Mouse (Mus musculus): Measurements from ENCODE around the gene Fbxo30. TPM values are rescaled to one million over a fixed set of nuclear protein-coding genes. Genes with fewer than 3 reads are reported as not detected.
"Not testable (repeated sequence)": the region's sequence is repeated elsewhere in the genome, so short reads cannot be mapped to it uniquely, and the experiment has no call there.

Gene Fbxo30
- 15.1 and 16.4 TPM in 2 replicates for polyA plus RNA-seq (2014; fragmentation: Nextera tagmentation; extraction: Ambion mirVana)

DNA sequence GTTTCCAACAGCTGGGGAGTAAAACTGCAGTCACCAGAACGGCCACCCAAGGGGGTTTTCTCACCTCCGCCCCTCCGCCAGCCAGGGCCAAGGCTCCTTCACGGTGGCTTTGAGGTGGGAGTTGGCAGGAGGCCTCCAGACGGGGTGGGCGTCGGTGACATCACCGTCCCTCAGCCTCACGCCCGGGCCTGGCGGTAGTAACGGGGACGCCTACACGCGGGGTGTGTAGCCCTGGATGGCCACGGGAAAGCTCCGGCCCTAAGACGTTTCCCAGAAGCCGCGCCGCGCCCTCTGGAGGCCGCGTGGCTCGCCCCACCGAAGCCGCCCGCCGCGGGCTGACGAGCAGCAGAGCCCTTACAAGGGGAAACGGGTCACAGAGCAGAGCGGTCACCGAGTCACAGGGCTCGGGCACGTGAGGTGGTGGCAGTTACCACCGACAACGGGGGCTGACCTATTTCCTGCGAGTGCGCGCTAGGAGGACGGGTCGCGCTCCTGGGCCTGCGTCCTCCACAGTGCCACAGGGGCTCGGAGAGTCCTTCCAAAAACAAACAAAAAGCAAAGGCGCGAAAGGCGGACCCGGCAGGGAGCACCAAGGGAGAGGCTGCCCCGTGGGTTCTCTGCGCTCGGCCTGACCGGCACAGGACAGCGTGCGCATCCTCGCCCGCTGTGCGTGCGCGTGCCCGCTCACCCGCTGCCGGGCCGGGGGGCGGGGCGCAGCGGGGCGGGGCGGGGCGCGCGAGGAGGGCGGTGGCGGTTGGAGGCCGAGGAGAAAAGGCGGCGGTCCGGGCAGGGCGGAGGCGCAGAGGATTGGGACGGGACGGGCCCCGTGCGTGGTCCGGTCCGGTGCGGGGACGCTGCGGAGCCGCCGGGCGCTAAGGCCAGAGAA lies at the start of gene Fbxo30:
TSS of gene Fbxo30 (plus strand) at position 753 of the 886 bp plus-strand sequence.
- DNase-seq (ENCODE audit: low spot score): peak; percentile 90
- no peaks in the 10 kb centered on the region for H3K36me3 ChIP-seq (ENCODE audit: control insufficient read depth, insufficient read depth, low read length)
- ATAC-seq: peak; percentile 94
- peak within 1 kb of the TSS; percentile 91 for H3K9ac ChIP-seq (ENCODE audit: low read length)
- under 1% methylated on average over 65 of the region's 93 CpGs for WGBS
- peak within 1 kb of the TSS; percentile 94 for H3K4me3 ChIP-seq (ENCODE audit: low read depth, low read length)
- H3K27ac ChIP-seq (ENCODE audit: low read depth, low read length): peak within 1 kb of the TSS; percentile 91
- H3K9me3 ChIP-seq (replicated peaks; ENCODE audit: control insufficient read depth, low read length): no peaks in the 10 kb centered on the region
- H3K27me3 ChIP-seq (replicated peaks; ENCODE audit: control insufficient read depth, insufficient read depth, low read length): no peaks in the 10 kb centered on the region
- no peaks in the 10 kb centered on the region; the same call in 1 of the 2 replicates for H3K4me1 ChIP-seq (ENCODE audit: control insufficient read depth, insufficient read depth, low read length)
- H3K4me2 ChIP-seq (ENCODE audit: low read length): peak within 1 kb of the TSS; percentile 81

DNA sequence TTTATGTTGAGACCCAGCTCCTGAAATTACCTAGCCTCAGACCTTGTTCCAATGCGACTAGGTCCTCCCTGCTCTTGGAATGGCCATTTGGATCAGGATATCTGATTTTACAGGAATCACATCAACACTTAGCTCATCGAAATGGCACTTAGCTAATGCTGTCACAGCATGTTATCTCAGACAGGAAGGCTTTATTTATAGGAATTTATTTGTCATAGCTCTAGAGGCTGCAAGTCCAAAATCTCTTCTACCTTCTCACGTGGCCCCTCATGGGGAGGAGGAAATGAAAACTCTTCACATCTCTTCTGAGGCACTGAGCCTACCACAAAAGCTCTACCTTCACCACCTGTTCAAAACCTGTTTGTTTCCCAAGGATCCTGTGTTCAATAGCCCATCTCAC lies 47.9 kb upstream of the Fbxo30 start:
- H3K27ac ChIP-seq (ENCODE audit: low read depth, low read length): no peak overlapping the region
- 81% methylated on average over 3 of the region's 3 CpGs for WGBS
- no peak for ATAC-seq

DNA sequence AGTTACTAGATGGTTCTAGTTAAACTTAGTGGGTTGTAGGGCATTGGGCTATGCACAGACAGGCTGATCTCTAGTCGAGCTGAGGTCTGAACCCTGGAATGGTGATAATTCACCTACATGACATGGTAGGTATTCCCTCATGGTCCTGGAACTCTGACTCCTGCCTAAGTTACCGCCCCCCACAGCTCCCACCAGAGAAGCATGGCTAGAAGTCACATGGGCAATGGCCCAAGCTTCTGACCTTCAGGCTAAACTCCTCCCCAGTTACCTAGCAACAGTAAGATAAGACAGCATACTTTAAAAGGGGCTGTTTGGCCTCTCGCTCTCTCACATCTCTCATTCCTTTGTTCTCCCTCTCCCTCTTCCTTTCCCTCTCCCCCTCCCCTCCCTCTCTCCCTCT lies 38.1 kb upstream of the Fbxo30 start:
- H3K4me2 ChIP-seq (ENCODE audit: low read length); H3K9ac ChIP-seq (ENCODE audit: low read length); H3K27ac ChIP-seq (ENCODE audit: low read depth, low read length); ATAC-seq; H3K36me3 ChIP-seq (ENCODE audit: control insufficient read depth, insufficient read depth, low read length); H3K9me3 ChIP-seq (replicated peaks; ENCODE audit: control insufficient read depth, low read length); H3K27me3 ChIP-seq (replicated peaks; ENCODE audit: control insufficient read depth, insufficient read depth, low read length); H3K4me1 ChIP-seq (ENCODE audit: control insufficient read depth, insufficient read depth, low read length); H3K4me3 ChIP-seq (ENCODE audit: low read depth, low read length); DNase-seq (ENCODE audit: low spot score): not testable (repeated sequence)
- WGBS: 68% methylated on average over 3 of the region's 3 CpGs

More for the DNA sequence above, 47.9 kb upstream of the Fbxo30 start:
- no peak overlapping the region for H3K9ac ChIP-seq (ENCODE audit: low read length)
- no peak overlapping the region for H3K4me3 ChIP-seq (ENCODE audit: low read depth, low read length)
- no peaks in the 10 kb centered on the region for H3K36me3 ChIP-seq (ENCODE audit: control insufficient read depth, insufficient read depth, low read length)
- H3K4me2 ChIP-seq (ENCODE audit: low read length): no peak overlapping the region
- no peaks in the 10 kb centered on the region for H3K4me1 ChIP-seq (ENCODE audit: control insufficient read depth, insufficient read depth, low read length)
- DNase-seq (ENCODE audit: low spot score): no peak
- no peaks in the 10 kb centered on the region for H3K9me3 ChIP-seq (replicated peaks; ENCODE audit: control insufficient read depth, low read length)
- no peaks in the 10 kb centered on the region for H3K27me3 ChIP-seq (replicated peaks; ENCODE audit: control insufficient read depth, insufficient read depth, low read length)

DNA sequence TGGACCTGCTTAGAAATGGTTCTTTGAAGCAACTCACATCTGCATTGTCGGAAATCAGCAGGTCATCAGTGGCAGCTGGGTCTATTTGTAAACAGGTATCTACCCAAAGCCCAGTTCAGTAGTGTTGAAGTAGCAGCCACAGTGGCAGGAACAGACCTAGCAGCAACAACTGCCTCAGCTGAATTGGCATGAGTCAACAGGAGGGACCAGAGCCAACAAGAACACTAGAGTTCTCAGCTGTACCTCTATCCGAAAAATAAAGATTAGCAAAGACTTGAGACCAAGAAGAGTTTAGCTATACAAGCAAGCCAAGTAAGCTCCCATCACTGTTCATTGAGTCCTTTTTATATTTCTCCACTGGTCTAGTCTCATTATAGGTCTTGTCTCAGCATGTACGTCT lies 32.9 kb upstream of the Fbxo30 start:
- Histone ChIP-seq H3K36me3 (ENCODE audit: control insufficient read depth, insufficient read depth, low read length) (no peaks in the 10 kb centered on the region), H3K4me3 (ENCODE audit: low read depth, low read length) (no peak overlapping the region), H3K9ac (ENCODE audit: low read length) (no peak overlapping the region), H3K4me1 (ENCODE audit: control insufficient read depth, insufficient read depth, low read length) (peaks cover 7% of the 10 kb centered on the region; the same call in 1 of the 2 replicates), H3K27me3 (replicated peaks; ENCODE audit: control insufficient read depth, insufficient read depth, low read length) (no peaks in the 10 kb centered on the region), H3K4me2 (ENCODE audit: low read length) (no peak overlapping the region), H3K27ac (ENCODE audit: low read depth, low read length) (no peak overlapping the region), H3K9me3 (replicated peaks; ENCODE audit: control insufficient read depth, low read length) (no peaks in the 10 kb centered on the region)
- ATAC-seq (no peak), DNase-seq (ENCODE audit: low spot score) (no peak)
- WGBS: 86% methylated on average over 3 of the region's 3 CpGs

GRCm38 (mm10) chr10:11250247-11250997 lies 30.7 kb upstream of the Fbxo30 start:
- ATAC-seq: 0 out of 2 replicates have a peak, but pooled peaks have one; percentile 32
- no peaks in the 10 kb centered on the region for H3K36me3 ChIP-seq (ENCODE audit: control insufficient read depth, insufficient read depth, low read length)
- H3K4me3 ChIP-seq (ENCODE audit: low read depth, low read length): no peak overlapping the region
- DNase-seq (ENCODE audit: low spot score): peak; percentile 32
- H3K9ac ChIP-seq (ENCODE audit: low read length): no peak overlapping the region
- no peak overlapping the region for H3K4me2 ChIP-seq (ENCODE audit: low read length)
- 34% methylated on average over 2 of the region's 2 CpGs for WGBS
- H3K9me3 ChIP-seq (replicated peaks; ENCODE audit: control insufficient read depth, low read length): no peaks in the 10 kb centered on the region
- H3K27ac ChIP-seq (ENCODE audit: low read depth, low read length): no peak overlapping the region
- H3K4me1 ChIP-seq (ENCODE audit: control insufficient read depth, insufficient read depth, low read length): peaks cover 7% of the 10 kb centered on the region; the same call in 1 of the 2 replicates
- H3K27me3 ChIP-seq (replicated peaks; ENCODE audit: control insufficient read depth, insufficient read depth, low read length): no peaks in the 10 kb centered on the region

DNA sequence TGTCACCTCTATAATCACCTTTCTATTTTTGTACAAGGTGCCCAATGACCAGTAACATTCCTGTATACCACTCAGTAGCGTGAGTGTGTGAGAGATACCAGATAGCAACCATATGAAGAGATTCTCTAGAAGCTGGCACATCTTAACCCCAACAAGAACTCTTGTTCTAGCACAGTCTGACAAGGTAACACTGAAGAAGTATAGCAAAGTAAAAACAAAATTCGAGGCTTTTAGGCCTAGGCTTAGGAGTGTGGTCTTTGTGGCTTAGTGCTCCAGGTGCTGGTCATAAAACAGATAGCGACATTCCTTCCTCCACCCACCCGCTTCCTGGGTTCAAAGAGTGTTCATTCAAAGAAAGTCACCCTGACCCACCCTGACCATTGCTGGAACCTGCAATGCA lies 27.5 kb upstream of the Fbxo30 start:
- not testable (repeated sequence) for H3K4me3 ChIP-seq (ENCODE audit: low read depth, low read length); H3K4me1 ChIP-seq (ENCODE audit: control insufficient read depth, insufficient read depth, low read length); ATAC-seq; H3K4me2 ChIP-seq (ENCODE audit: low read length); H3K36me3 ChIP-seq (ENCODE audit: control insufficient read depth, insufficient read depth, low read length); H3K9ac ChIP-seq (ENCODE audit: low read length); H3K27ac ChIP-seq (ENCODE audit: low read depth, low read length); DNase-seq (ENCODE audit: low spot score); H3K27me3 ChIP-seq (replicated peaks; ENCODE audit: control insufficient read depth, insufficient read depth, low read length); H3K9me3 ChIP-seq (replicated peaks; ENCODE audit: control insufficient read depth, low read length)
- WGBS: 86% methylated on average over 4 of the region's 4 CpGs

DNA sequence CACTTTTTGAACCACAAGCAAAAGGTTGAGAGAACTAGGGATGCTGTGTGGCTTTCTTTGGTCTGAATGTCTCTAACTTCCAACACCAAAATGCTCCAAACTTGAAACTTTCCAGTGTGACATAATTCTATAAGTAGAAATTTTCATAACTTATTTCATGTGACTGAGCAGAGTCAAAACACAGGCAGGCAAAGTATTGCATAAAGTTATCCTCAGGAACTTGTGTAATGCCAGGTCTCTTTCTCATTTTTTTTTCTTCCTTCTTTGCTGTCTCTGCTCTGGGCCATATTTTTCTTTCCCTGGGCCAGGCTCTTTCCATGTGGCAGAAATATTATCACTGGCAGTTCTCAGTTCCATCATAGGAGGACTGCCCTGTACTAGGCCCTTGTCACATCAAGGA lies 21.0 kb upstream of the Fbxo30 start:
- no peak overlapping the region for H3K4me2 ChIP-seq (ENCODE audit: low read length)
- no peaks in the 10 kb centered on the region for H3K4me1 ChIP-seq (ENCODE audit: control insufficient read depth, insufficient read depth, low read length)

DNA sequence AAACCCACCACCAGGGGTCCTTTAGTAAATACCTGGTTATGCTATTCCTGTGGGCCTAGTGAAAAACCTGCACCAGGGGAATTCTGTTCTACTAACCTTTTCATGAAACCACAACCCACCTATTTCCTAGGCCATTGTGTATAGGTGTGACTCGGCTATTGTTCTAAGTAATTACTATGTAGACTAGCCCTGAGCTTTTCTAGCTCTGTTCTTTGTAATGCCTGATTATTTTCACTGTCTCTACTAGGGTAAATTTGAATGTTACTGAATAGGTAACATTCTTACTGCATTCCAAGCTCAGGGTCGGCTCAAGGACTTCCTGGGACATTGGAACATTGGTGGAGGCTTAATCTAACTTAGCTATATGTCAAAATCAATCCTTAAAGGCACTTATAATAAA lies 18.8 kb upstream of the Fbxo30 start:
- not testable (repeated sequence) for H3K9ac ChIP-seq (ENCODE audit: low read length); H3K36me3 ChIP-seq (ENCODE audit: control insufficient read depth, insufficient read depth, low read length); H3K27ac ChIP-seq (ENCODE audit: low read depth, low read length); H3K9me3 ChIP-seq (replicated peaks; ENCODE audit: control insufficient read depth, low read length); H3K4me2 ChIP-seq (ENCODE audit: low read length); ATAC-seq; H3K4me3 ChIP-seq (ENCODE audit: low read depth, low read length); H3K27me3 ChIP-seq (replicated peaks; ENCODE audit: control insufficient read depth, insufficient read depth, low read length); DNase-seq (ENCODE audit: low spot score); H3K4me1 ChIP-seq (ENCODE audit: control insufficient read depth, insufficient read depth, low read length)
- 80% methylated on average over 2 of the region's 2 CpGs for WGBS

More for the DNA sequence above, 21.0 kb upstream of the Fbxo30 start:
- H3K27me3 ChIP-seq (replicated peaks; ENCODE audit: control insufficient read depth, insufficient read depth, low read length): no peaks in the 10 kb centered on the region
- H3K9ac ChIP-seq (ENCODE audit: low read length): no peak overlapping the region
- ATAC-seq: no peak
- H3K36me3 ChIP-seq (ENCODE audit: control insufficient read depth, insufficient read depth, low read length): no peaks in the 10 kb centered on the region
- H3K4me3 ChIP-seq (ENCODE audit: low read depth, low read length): no peak overlapping the region
- no peaks in the 10 kb centered on the region for H3K9me3 ChIP-seq (replicated peaks; ENCODE audit: control insufficient read depth, low read length)
- DNase-seq (ENCODE audit: low spot score): no peak
- no peak overlapping the region for H3K27ac ChIP-seq (ENCODE audit: low read depth, low read length)
